Mouse (Mus musculus) heart, postnatal 0 days (tissue): ENCODE measurements around the gene H2-DMb1.

Experiments
- CTCF ChIP-seq: IDR thresholded peaks from 2 replicates; pipeline ENCODE4 v1.5.1; 2016; ENCODE audit warnings: antibody characterized with exemption, control low read depth, low read depth
- EP300 ChIP-seq: IDR thresholded peaks from 2 replicates; pipeline ENCODE4 v1.6.1; 2016; ENCODE audit warnings: antibody characterized with exemption, low read depth

- TF ChIP-seq CTCF (no peak), EP300 (no peak)
Measured at GRCm38 (mm10) chr17:34142456-34143010, 10.3 kb upstream of the H2-DMb1 start.
